Mouse (Mus musculus) left cerebral cortex, adult 9 months (tissue): ENCODE measurements at regions not wholly inside any gene's neighbourhood (a gene's known extent, or its start where the extent isn't known, plus 50 kb on each side); places are given as distances from the start of the nearest gene placed in this dataset.

Experiments used
- DNase-seq, 2 experiments: peaks; one replicate each; pipeline ENCODE4 v3.0.0; 2022; ENCODE audit warnings: low spot score in 2 of 2

DNA sequence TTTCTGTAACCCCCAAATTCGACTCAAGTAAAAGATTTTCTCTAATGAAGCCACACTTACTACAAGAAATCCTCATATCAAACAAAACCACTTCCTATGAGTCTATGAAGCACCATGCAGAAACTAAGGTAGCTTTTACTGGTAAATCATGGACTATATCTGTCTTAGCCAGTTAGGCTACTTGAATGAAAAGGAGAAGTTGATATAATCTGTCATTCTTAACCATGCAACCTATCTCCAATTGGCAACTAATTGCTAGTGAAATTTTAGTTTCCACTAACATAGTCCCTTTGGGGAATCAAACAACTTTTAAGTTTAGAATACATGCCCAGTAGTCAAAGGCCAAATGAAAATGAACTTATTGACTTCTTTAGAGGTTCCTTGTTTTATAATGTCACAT is 473.4 kb upstream of the Tgif2lx2 start:
- no peak for DNase-seq

DNA sequence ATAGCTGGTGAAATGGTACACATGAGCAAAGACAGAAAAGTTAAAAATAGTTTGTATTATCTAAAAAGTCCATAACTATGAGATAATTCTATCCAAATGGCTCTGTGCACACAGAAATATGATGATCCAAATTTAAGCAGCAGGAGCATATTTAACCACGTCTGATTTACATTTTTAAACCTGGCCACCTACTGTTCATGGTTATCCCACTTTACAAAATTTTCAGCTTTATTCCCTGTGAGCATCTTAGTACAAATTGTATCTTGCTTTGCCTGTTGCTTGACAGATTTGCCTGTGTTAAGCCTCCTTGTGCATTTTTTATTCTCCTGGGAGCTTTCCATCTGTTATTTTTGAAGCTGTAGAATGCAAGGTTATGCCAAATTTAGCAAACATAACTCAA is 471.2 kb upstream of the Tgif2lx2 start:
- DNase-seq: peak in 1 of 2 experiments; percentile 4

DNA sequence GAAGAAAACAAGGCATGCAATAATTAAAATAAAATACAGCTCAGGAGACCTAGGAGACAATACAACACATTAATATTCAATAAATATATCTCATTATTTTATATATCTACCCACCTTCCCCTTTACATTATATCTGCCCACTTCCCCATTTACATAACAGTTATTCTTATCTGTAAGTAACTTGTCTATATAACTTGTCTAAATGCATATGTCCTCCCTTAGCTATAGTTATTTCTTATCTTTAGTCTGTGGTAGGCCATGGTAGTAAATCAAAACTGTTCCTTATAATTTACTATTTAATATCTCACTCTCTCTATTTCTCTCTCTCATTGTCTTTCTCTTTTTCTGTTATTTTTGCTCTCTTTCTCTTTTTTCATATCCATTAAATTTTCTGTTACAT is 437.1 kb upstream of the Tgif2lx2 start:
- DNase-seq: no peak
